Mouse (Mus musculus) c-Kit-positive CD71-negative TER-119-negative erythroid progenitor cells, embryonic 14.5 days (primary cell): ENCODE results near the gene Tceal9.
"Not testable (repeated sequence)": the region's sequence is repeated elsewhere in the genome, so short reads cannot be mapped to it uniquely, and the experiment has no call there.

Experiments used
- DNase-seq: peaks from one replicate; pipeline ENCODE4 v3.0.0-alpha.2; 2013; ENCODE audit warnings: low read depth

Tceal9 gene

GRCm38 (mm10) chrX:136244574-136245229, at the start of gene Tceal9:
Tceal9 (plus strand) TSS chrX:136245079.
- peak; percentile 60 for DNase-seq

GRCm38 (mm10) chrX:136195193-136195944, 49.5 kb upstream of the Tceal9 start:
- no peak for DNase-seq

DNA sequence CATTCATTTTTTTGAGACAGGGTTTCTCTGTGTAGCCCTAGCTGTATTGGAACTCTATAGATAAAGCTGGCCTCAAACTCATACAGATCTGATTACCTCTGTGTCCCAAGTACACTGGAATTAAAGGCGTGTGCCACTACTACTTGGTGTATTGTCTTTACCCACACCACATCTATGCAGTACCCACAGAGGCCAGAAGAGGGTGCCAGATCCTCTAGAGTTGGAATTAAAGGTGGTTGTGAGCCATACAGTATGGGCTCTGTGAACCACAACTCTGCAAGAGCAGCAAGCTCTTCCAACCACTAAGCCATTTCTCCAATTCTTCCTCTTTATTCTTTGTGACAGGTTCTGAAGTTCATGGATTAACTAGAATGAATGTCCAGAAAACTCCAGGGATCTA, 48.0 kb upstream of the Tceal9 start:
- DNase-seq, result no peak

DNA sequence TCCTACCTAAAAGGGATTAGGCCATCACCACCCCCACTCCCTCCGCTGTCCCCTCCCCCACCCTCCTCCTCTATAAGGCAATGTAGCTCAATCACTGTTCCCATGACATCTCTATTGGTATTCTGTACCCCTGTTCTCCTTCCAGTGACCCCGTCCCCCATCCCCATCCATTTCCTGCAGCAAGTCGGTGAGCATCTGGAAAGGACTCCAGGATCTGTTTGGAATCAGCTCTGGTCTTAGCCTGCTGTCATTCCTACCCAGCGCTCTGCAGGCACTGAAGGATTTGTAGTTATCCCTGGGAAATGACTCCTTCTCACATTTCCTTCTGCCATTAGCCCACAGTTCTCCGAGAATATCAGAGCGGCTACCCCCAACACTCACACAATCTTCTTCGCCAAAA, 41.6 kb upstream of the Tceal9 start:
- DNase-seq, result no peak

GRCm38 (mm10) chrX:136203664-136204066, 41.2 kb upstream of the Tceal9 start, which contains the start of gene Tceal5:
Tceal5 (minus strand) TSS chrX:136203876.
- DNase-seq, result no peak

- no peak for DNase-seq
Measured at GRCm38 (mm10) chrX:136204406-136204805, 40.5 kb upstream of the Tceal9 start.

DNA sequence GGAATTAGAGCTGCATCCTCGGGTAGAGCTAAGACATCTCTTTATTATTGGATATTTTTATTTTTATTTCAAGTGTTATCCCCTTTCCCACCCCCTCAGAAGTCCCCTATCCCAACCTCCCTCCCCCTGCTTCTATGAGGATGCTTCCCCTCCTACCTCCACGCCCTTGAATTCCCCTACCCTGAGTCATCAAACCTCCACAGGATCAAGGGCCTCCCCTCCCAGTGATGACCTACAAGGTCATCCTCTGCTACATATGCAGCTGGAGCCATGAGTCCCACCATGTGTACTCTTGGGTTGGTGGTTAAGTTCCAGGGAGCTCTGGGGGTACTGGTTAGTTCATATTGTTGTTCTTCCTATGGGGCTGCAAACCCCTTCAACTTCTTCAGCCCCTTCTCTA, 31.5 kb upstream of the Tceal9 start:
- DNase-seq, result no peak

- DNase-seq, result not testable (repeated sequence)
Measured at GRCm38 (mm10) chrX:136214729-136215677, 29.9 kb upstream of the Tceal9 start, which contains the start of the genes Tceal7 and Bex1. Tceal7 (plus strand) TSS chrX:136214779. Bex1 (minus strand) TSS chrX:136215513.

- no peak for DNase-seq
Measured at GRCm38 (mm10) chrX:136216303-136216702, 28.6 kb upstream of the Tceal9 start.

DNA sequence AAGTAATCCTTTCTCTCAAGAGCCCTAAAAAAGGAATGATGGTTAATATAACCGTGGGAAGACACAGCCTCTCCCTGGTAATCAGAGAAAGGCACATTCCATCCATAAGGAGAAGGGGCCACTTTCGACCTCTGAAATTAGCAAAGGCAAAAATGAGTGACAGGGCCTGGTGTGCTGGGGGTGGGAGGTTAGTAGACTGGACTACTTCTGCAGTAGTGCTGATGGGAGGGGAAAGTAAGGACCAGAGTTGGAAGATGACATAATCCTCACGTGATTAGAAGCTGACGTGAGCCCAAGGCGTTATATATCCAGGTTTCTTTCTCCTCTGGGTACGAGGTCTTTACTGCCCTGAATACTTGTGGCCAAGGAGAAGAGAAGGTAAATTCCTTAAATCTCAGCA, 21.2 kb upstream of the Tceal9 start:
- DNase-seq, result no peak

DNA sequence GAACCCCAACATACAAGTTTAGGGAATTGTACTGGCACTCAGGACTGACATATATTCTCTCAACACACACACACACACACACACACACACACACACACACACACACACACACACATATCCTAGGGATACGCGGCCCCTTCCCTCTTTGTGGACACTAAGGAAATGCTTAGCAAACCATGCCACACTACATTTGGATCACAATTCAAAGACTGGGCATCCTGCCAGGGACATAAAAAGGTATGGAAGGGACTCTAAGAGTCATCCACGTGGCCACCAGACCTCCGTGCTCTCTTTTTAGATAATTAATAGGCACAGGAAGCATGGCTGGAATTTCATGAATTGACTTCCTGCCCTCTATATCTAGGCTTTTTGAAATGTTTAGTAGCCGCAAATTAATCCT, 17.1 kb upstream of the Tceal9 start:
- no peak for DNase-seq

- no peak for DNase-seq
Measured at GRCm38 (mm10) chrX:136238118-136238517, 6.8 kb upstream of the Tceal9 start.

DNA sequence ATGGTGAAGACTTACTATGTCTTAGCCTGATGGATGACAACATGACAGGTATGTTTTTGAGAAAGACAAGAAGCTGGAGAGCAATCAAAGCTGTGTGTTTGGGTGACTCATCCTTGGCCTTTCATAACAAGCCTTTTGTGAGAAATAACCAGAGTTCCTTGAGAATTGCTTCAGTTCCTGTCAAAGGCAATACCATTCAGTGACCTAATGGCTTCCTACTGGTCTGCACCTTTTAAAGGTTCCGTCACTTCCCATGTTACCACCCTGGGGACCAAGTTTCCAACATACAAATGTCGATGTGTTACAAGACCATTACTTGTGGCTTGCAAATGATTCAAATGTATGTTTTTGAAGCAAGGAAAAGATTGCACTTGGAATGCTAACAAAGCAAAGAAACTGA, 1.7 kb upstream of the Tceal9 start:
- DNase-seq, result no peak

DNA sequence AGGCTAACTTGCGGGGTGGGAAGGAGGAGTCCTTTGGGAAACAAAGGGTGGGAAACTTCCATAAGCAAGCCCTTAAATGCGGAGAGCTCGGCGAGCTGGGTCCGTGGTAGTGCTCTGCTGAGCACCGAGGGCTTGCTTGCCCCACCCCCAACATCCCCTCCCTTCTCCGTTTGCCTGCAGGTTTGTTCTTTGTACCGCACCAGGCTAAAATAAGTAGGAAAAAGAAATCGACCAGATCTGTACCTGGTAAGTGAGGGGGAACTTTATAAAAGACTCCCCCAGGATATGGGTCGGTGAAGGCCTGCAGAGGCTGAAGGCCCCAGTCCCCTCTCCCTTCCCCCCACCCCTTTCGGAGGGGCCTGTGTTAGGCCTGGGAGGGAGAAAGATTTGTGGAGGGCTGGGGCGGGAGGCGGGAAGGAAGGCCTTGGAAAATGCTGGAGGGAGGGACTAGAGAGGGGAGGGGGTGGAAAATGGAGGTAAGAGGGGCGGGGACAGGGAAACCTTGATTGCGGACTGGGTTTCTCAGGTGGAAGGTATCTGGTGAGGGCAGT, 717 bp downstream of the Tceal9 start:
- no peak for DNase-seq

- no peak for DNase-seq
Measured at GRCm38 (mm10) chrX:136248811-136249210, 3.9 kb downstream of the Tceal9 start.

- no peak for DNase-seq
Measured at GRCm38 (mm10) chrX:136249671-136250070, 4.8 kb downstream of the Tceal9 start.

GRCm38 (mm10) chrX:136252023-136252729, 7.3 kb downstream of the Tceal9 start:
- no peak for DNase-seq

GRCm38 (mm10) chrX:136267720-136268119, 22.8 kb downstream of the Tceal9 start:
- DNase-seq, result no peak

GRCm38 (mm10) chrX:136268173-136268572, 23.3 kb downstream of the Tceal9 start:
- no peak for DNase-seq

GRCm38 (mm10) chrX:136269743-136270392, 25.0 kb downstream of the Tceal9 start, which contains the start of gene Bex3:
Bex3 (plus strand) TSS chrX:136270253.
- not testable (repeated sequence) for DNase-seq
